Mouse (Mus musculus): ENCODE results near the gene Sema5a.

DNA sequence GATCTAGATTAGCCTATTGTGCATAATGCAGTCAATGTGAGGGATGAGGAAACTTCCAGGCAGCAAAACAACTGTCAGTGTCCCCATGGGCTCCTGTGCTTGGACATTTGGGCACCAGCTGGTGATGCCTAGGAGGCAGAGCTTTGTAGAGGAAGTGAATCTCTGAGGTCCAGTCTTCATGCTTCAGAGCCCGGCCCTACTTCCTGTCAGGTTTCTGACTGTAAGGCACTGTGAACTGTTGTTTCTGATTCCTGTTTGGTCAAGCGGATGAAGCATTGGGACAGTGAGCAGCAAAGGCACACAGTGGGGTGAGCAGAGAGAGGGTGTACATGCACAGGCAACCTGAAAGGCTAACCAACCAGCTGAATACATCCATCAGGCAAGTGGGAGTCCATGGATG is 14.5 kb upstream of the Sema5a start:
- TF ChIP-seq EP300 (IDR thresholded peaks at IDR 0.05) (no peak), CTCF (IDR thresholded peaks at IDR 0.05) (no peak)
